Mouse (Mus musculus) forebrain, embryonic 12.5 days (tissue): ENCODE measurements around the gene Ccdc88c. TPM values are rescaled to one million over a fixed set of nuclear protein-coding genes. Genes with fewer than 3 reads are reported as not detected.

Experiments
- ATAC-seq: fragments of 200-750 bp; cut with Nextera tagmentation; 2 replicates; pipeline ENCODE4 v1.8.0; 2017; ENCODE audit warnings: moderate TSS enrichment; ENCODE audit not compliant: low FRiP score
- H3K27ac ChIP-seq: fragments of 300-500 bp; sonication (generic); 2 replicates; pipeline ENCODE4 v1.5.1; 2016; ENCODE audit warnings: mild to moderate bottlenecking
- H3K27me3 ChIP-seq: fragments of 300-500 bp; sonication (generic); 2 replicates; pipeline ENCODE4 v1.6.1; 2016; ENCODE audit warnings: mild to moderate bottlenecking
- H3K36me3 ChIP-seq: fragments of 300-500 bp; sonication (generic); replicated peaks from 2 replicates; pipeline ENCODE4 v1.6.1; 2016; ENCODE audit warnings: mild to moderate bottlenecking
- H3K4me1 ChIP-seq: fragments of 300-500 bp; sonication (generic); 2 replicates; pipeline ENCODE4 v1.6.1; 2016
- H3K4me2 ChIP-seq: fragments of 300-500 bp; sonication (generic); 2 replicates; pipeline ENCODE4 v1.6.1; 2016; ENCODE audit warnings: mild to moderate bottlenecking, moderate library complexity
- H3K4me3 ChIP-seq: fragments of 300-500 bp; sonication (generic); replicated peaks from 2 replicates; pipeline ENCODE4 v1.5.1; 2016; ENCODE audit warnings: mild to moderate bottlenecking
- H3K9ac ChIP-seq: fragments of 300-500 bp; sonication (generic); 2 replicates; pipeline ENCODE4 v1.6.1; 2016; ENCODE audit warnings: mild to moderate bottlenecking
- H3K9me3 ChIP-seq: fragments of 300-500 bp; sonication (generic); 2 replicates; pipeline ENCODE4 v1.6.1; 2016
- WGBS: fragments of 180-500 bp; shearing (Covaris S2); methylation state at CpG from one replicate; pipeline ENCODE4 v1.1.7; 2016; 5-methylcytosine and 5-hydroxymethylcytosine counted together
- polyA plus RNA-seq: library from polyadenylated mRNA; unstranded; fragments of >200 nt; fragmentation: Nextera tagmentation; extraction: Ambion mirVana; gene quantifications from 2 replicates; pipeline ENCODE4 v1.2.1, GENCODE M21; 2016

Gene Ccdc88c
- polyA plus RNA-seq, 1 experiment from 2014 or later: 28.8 TPM

- 78% methylated on average over 5 of the region's 6 CpGs for whole genome bisulfite sequencing
- Histone ChIP-seq H3K9me3 (no peaks in the 10 kb centered on the region), H3K27ac (no peak overlapping the region), H3K4me1 (no peaks in the 10 kb centered on the region), H3K36me3 (no peaks in the 10 kb centered on the region), H3K4me3 (no peak overlapping the region), H3K4me2 (no peak overlapping the region), H3K27me3 (no peaks in the 10 kb centered on the region), H3K9ac (no peak overlapping the region)
- ATAC-seq: no peak
These were observed 152.9 kb downstream of the Ccdc88c start for GRCm38 (mm10) chr12:100875960-100876359.

- H3K27ac ChIP-seq: no peak overlapping the region
- H3K4me3 ChIP-seq: no peak overlapping the region
- ATAC-seq: no peak
- no peaks in the 10 kb centered on the region for H3K27me3 ChIP-seq
- H3K4me2 ChIP-seq: no peak overlapping the region
- WGBS: 68% methylated on average over 3 of the region's 3 CpGs
- no peaks in the 10 kb centered on the region for H3K36me3 ChIP-seq
- H3K9me3 ChIP-seq: no peaks in the 10 kb centered on the region
- H3K4me1 ChIP-seq: no peaks in the 10 kb centered on the region
- H3K9ac ChIP-seq: no peak overlapping the region
These were observed 153.3 kb downstream of the Ccdc88c start for GRCm38 (mm10) chr12:100875553-100875952.

GRCm38 (mm10) chr12:100873612-100874011 is 155.2 kb downstream of the Ccdc88c start:
- Histone ChIP-seq H3K27ac (no peak overlapping the region), H3K9ac (no peak overlapping the region), H3K9me3 (no peaks in the 10 kb centered on the region), H3K4me3 (no peak overlapping the region), H3K27me3 (no peaks in the 10 kb centered on the region), H3K4me1 (no peaks in the 10 kb centered on the region), H3K36me3 (no peaks in the 10 kb centered on the region), H3K4me2 (no peak overlapping the region)
- WGBS: 82% methylated on average over 3 of the region's 3 CpGs
- ATAC-seq: no peak

- no peaks in the 10 kb centered on the region for H3K4me1 ChIP-seq
- H3K27me3 ChIP-seq: no peaks in the 10 kb centered on the region
- ATAC-seq: no peak
- WGBS: 92% methylated on average over 2 of the region's 2 CpGs
- no peak overlapping the region for H3K4me2 ChIP-seq
- H3K9me3 ChIP-seq: no peaks in the 10 kb centered on the region
- H3K27ac ChIP-seq: no peak overlapping the region
- H3K9ac ChIP-seq: no peak overlapping the region
- no peak overlapping the region for H3K4me3 ChIP-seq
- H3K36me3 ChIP-seq: no peaks in the 10 kb centered on the region
These were observed 157.0 kb downstream of the Ccdc88c start for GRCm38 (mm10) chr12:100871841-100872240.

- Histone ChIP-seq H3K27me3 (no peaks in the 10 kb centered on the region), H3K9me3 (no peaks in the 10 kb centered on the region), H3K27ac (no peak overlapping the region), H3K4me3 (no peak overlapping the region), H3K4me2 (no peak overlapping the region), H3K36me3 (no peaks in the 10 kb centered on the region), H3K4me1 (no peaks in the 10 kb centered on the region), H3K9ac (no peak overlapping the region)
- ATAC-seq: no peak
- WGBS: 94% methylated on average over 6 of the region's 6 CpGs
These were observed 157.6 kb downstream of the Ccdc88c start for GRCm38 (mm10) chr12:100871234-100871633.

DNA sequence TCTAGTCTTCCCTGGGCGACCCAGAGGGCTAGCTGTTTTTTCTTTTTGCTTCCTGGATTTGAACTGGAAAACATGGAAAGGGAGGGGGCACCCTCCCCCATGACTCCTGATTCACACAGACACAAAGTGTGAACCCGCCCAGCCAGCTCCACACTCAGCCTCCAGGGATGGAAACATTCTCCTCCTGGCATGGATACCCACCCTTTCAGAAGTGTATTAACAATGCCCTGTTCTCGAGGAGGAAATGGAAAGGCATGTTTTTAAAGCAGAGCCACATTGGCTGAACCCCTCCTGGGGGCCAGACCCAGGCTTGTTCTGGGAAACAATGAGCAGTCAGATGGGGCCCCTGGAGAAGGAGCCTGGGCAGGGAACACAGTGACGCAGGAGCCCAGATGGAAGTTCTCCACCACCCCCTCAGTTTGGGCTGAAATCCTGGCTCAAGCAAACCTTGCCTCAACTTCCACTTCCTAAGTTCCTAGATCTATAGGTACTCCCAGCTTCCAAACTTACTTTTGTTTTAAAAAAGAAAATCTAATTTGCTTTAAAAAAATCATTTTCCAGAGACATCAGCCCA is 160.7 kb downstream of the Ccdc88c start:
- H3K27ac ChIP-seq: no peak overlapping the region
- no peak overlapping the region for H3K4me3 ChIP-seq
- no peak overlapping the region for H3K9ac ChIP-seq
- WGBS: 56% methylated on average over 4 of the region's 4 CpGs
- H3K9me3 ChIP-seq: no peaks in the 10 kb centered on the region
- H3K4me2 ChIP-seq: no peak overlapping the region
- no peaks in the 10 kb centered on the region for H3K4me1 ChIP-seq
- H3K36me3 ChIP-seq: no peaks in the 10 kb centered on the region
- no peak for ATAC-seq
- no peaks in the 10 kb centered on the region for H3K27me3 ChIP-seq

GRCm38 (mm10) chr12:100867097-100867496 is 161.8 kb downstream of the Ccdc88c start:
- ATAC-seq: no peak

GRCm38 (mm10) chr12:100865509-100866078 is 163.3 kb downstream of the Ccdc88c start:
- 81% methylated on average over 11 of the region's 11 CpGs for WGBS
- no peaks in the 10 kb centered on the region for H3K9me3 ChIP-seq
- H3K4me2 ChIP-seq: no peak overlapping the region
- no peaks in the 10 kb centered on the region for H3K4me1 ChIP-seq
- H3K27me3 ChIP-seq: no peaks in the 10 kb centered on the region
- no peak overlapping the region for H3K9ac ChIP-seq
- no peak for ATAC-seq
- no peak overlapping the region for H3K27ac ChIP-seq
- no peaks in the 10 kb centered on the region for H3K36me3 ChIP-seq
- no peak overlapping the region for H3K4me3 ChIP-seq

More at GRCm38 (mm10) chr12:100867097-100867496, 161.8 kb downstream of the Ccdc88c start:
- Histone ChIP-seq H3K4me3 (no peak overlapping the region), H3K9ac (no peak overlapping the region), H3K4me1 (no peaks in the 10 kb centered on the region), H3K27me3 (no peaks in the 10 kb centered on the region), H3K36me3 (no peaks in the 10 kb centered on the region), H3K27ac (no peak overlapping the region), H3K9me3 (no peaks in the 10 kb centered on the region), H3K4me2 (no peak overlapping the region)
- WGBS: 92% methylated on average over 8 of the region's 8 CpGs

DNA sequence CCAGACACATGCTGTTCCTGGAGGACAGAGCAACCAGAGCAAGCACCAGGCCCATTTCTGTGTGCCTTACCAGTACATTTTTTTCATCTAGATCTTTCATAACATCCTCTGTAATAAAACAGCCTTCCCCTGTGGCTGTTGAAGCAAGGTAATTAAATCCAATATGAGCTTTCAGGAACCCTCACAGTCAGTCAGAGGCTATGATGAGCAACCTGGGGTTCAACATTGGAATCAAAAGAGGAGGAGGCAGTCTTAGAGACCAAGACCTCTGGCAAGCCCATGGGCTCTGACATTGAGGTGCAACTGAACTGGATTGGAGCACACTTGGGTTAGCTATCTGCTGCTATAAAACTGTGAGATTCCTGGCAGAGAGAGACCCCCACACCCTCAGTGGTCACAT is 163.8 kb downstream of the Ccdc88c start:
- no peak overlapping the region for H3K4me2 ChIP-seq
- no peaks in the 10 kb centered on the region for H3K36me3 ChIP-seq
- no peak for ATAC-seq
- H3K9ac ChIP-seq: no peak overlapping the region
- H3K27ac ChIP-seq: no peak overlapping the region
- H3K4me1 ChIP-seq: no peaks in the 10 kb centered on the region
- H3K9me3 ChIP-seq: no peaks in the 10 kb centered on the region
- H3K4me3 ChIP-seq: no peak overlapping the region
- no peaks in the 10 kb centered on the region for H3K27me3 ChIP-seq

DNA sequence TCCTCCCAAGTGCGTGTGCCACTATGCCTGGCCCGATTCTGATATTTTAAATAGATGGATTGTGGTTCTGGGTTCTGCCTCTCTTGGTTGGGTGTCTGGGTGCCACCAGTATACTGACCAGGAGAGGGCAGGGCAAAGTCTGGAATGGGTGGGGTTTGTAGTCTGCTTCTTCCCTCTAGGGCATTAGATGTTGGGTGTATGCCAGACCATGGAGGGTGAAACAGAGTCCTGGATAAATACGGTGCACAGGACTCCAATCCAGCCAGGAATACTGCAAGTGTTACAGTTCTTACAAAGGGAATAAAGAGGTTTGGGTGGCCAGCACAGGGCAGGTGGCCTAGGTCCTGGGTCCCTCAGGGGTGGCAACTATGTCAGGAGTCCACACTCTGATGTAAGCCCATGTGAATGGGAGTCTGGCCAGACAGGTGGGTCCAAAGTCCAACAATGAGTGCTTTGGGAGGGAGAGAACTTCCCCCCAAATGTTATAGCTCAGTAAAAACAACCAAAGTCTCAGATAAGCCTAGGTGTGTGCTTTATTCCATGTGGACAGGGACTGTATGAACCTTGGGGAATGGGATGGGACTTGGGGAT is 165.9 kb downstream of the Ccdc88c start:
- H3K9me3 ChIP-seq: no peaks in the 10 kb centered on the region
- H3K36me3 ChIP-seq: no peaks in the 10 kb centered on the region
- H3K9ac ChIP-seq: no peak overlapping the region
- H3K27ac ChIP-seq: no peak overlapping the region
- no peaks in the 10 kb centered on the region for H3K4me1 ChIP-seq
- ATAC-seq: no peak
- no peak overlapping the region for H3K4me2 ChIP-seq
- H3K27me3 ChIP-seq: no peaks in the 10 kb centered on the region
- 91% methylated on average over 3 of the region's 3 CpGs for WGBS
- no peak overlapping the region for H3K4me3 ChIP-seq

DNA sequence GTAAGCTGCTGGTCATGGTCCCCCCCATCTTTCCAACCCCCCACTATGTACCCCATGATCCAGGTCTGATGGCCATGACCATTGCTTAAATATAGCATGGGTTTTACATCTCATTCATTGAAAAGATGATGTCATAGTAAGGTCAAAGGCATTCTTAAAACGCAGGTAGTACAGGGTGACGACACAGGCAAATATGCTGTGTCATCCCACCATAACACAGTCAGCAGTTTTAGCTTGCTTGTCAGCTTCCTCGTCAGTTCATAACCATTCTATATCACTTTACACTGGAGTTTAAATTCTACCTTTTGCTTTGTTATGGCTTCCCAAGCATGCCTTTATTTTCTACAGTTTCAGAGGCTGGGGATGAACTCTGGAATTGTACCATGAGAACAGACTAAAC is 166.6 kb downstream of the Ccdc88c start:
- no peaks in the 10 kb centered on the region for H3K27me3 ChIP-seq
- no peaks in the 10 kb centered on the region for H3K4me1 ChIP-seq
- WGBS: 92% methylated on average over 3 of the region's 3 CpGs
- no peak overlapping the region for H3K27ac ChIP-seq
- no peaks in the 10 kb centered on the region for H3K36me3 ChIP-seq
- no peak overlapping the region for H3K4me2 ChIP-seq
- H3K9ac ChIP-seq: no peak overlapping the region
- H3K4me3 ChIP-seq: no peak overlapping the region
- H3K9me3 ChIP-seq: no peaks in the 10 kb centered on the region
- ATAC-seq: no peak
